Mouse (Mus musculus): ENCODE measurements around the gene Mypop.

The Mypop gene

DNA sequence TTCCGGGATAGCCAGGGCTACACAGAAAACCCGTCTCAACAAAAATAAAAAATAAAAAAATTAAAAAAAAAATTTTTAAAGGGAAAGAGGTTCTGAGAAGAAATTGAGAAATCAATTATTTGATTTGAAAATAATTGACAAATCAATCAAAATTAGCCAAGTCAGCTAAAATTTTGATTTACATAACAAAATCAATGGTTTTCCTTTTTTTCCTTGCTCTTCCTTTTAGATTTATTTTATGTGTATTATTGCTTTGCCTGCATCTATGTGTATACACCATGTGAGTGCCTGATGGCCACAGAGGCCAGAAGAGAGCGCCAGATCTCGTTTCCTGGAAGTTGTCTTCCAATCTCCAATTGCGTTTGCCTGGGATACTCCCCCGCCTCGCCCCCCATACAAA, 26.9 kb downstream of the Mypop start:
- DNase-seq (ENCODE audit: low spot score in 2 of 2): no peak

- DNase-seq (ENCODE audit: low spot score in 2 of 2): no peak
Measured at GRCm38 (mm10) chr7:19021048-19021447, 30.0 kb downstream of the Mypop start.

- no peak for DNase-seq (ENCODE audit: low spot score in 2 of 2)
Measured at GRCm38 (mm10) chr7:19022189-19022958, 31.3 kb downstream of the Mypop start.

GRCm38 (mm10) chr7:19023357-19023814, 32.3 kb downstream of the Mypop start, which contains the start of gene Foxa3:
TSS of gene Foxa3 (minus strand) at chr7:19023538.
- DNase-seq (ENCODE audit: low spot score in 2 of 2): peak in 1 of 2 experiments; percentile 28

- DNase-seq (ENCODE audit: low spot score in 2 of 2): peak; percentile 92 to 96
Measured at GRCm38 (mm10) chr7:19024096-19024506, 33.1 kb downstream of the Mypop start, which contains the start of gene Sympk. TSS of gene Sympk (plus strand) at chr7:19024377.

- DNase-seq (ENCODE audit: low spot score in 2 of 2): no peak
Measured at GRCm38 (mm10) chr7:19024581-19025255, 33.7 kb downstream of the Mypop start.

GRCm38 (mm10) chr7:19028067-19028466, 37.0 kb downstream of the Mypop start:
- no peak for DNase-seq (ENCODE audit: low spot score in 2 of 2)

DNA sequence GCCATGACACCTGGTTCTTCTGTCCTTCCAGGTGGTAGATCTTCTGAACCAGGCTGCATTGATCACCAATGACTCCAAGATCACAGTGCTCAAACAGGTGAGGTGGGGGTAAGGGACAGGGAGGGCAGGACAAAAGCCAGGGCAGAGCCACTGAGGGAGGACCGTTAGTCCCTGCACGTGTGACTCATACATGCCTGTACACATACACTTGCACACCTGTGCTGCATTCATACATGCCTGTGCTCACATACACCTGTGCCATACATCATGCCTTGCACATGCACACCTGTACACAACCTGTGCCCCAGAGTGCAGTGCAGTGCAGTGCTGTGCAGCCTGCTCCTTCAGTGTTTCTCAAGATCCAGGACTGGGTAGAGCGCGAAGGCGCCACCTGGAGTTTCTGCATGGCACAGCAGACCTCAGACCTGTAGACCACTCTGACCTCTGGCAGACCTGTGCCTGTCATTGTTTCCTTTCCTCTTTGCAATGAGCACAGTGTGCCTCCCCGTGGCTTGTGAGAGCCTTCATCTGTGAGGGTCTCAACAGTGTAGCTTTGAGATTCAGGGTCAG, 38.1 kb downstream of the Mypop start:
- DNase-seq (ENCODE audit: low spot score in 2 of 2): peak in 1 of 2 experiments; percentile 38

GRCm38 (mm10) chr7:19031641-19032040, 40.6 kb downstream of the Mypop start:
- no peak for DNase-seq (ENCODE audit: low spot score in 2 of 2)

DNA sequence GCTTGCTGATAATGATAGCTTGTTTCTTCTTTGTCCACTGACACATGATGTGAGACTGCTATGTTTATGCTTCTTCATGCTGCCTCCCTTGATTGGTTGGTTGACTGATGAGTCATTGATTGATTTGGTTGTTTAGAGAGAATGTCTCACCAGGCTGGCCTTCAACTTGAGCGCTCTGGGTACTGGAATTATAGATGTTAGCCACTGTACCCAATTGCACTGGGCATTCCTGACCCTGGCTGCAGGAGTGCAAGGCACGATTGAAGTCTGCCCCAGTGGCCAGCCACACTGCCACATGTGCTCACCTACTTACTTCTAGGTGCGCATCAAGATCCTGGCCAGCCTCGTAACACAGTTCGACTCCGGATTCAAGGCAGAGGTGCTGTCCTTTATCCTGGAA, 53.6 kb downstream of the Mypop start:
- no peak for DNase-seq (ENCODE audit: low spot score in 2 of 2)

DNA sequence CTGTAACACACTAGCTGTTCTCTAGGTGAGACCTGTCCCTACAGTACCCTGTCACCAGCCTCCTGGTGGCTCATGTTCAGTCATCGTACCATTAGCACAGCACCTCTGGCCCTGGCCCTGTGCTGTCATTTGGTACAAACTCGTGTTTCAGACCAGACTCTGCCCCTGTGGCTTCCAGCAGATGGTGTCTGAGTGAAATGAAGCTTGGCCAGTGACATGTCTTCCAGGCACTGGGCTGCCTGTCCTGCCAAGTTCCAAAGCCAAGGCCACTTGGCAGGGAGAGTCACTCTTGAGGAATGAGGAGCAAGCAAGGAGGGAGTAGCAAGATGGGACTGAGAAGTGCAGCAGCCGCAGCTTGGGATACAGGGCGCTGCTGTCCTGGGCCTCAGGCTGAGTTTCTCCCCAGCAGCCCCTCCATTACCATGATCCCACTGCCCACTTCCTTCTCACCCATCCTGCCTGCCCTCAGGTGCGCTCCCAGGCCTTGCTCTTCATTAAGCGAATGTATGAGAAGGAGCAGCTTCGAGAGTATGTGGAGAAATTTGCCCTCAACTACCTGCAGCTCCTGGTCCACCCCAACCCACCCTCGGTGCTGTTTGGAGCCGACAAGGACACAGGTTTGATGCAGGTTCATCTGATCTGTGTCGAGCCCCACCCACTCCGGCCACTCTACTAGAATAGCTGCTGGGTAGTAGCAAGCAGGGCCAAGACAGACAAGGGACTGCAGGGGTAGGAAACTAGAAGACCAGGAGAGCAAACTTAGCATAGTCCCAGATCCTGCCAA, 55.4 kb downstream of the Mypop start:
- peak in 1 of 2 experiments; percentile 22 for DNase-seq (ENCODE audit: low spot score in 2 of 2)

DNA sequence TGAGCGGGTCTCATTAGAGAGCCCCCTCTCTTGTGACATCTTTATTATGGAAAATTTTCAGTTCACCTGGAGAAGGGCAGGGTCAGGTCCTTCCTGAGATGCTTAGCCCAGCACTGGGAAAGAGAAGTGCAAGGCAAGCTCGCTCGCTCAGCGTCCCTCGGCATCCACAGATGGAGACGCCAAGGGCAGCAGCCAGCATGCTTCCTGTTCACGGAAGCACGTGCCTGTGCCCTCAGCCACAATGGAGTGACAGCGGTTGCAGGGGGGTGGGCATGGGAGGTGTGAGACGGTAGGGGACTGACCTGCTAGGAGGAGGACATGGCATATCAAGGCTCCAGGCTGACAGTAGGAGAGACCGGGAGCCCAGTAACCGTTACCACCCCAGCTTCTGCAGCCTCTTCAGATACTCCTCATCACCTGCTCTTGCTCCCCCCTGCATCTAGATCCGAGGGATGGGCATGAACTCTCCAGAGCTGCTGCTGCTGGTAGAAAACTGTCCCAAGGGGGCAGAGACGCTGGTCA, 57.0 kb downstream of the Mypop start:
- DNase-seq (ENCODE audit: low spot score in 2 of 2): no peak

- DNase-seq (ENCODE audit: low spot score in 2 of 2): no peak
Measured at GRCm38 (mm10) chr7:19049252-19049651, 58.2 kb downstream of the Mypop start.

DNA sequence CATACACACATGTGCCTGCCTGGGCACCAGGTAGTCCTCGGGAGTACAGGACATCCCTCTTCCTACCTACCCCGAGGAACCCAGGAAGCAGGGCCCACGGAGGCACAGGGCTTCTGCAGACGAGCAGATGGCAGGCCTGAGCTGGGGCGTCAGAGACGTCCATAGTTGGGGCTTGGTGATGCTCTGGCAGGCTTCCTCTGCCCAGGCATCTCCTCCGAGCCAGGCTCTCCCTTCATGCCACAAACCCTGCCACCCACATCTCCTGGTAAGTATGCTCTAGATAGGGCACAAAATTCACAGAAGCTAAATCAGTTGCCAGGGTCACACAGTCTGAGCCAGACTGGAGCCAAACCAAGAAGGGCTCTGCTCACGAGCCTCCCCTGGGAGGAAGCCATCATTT, 59.1 kb downstream of the Mypop start:
- DNase-seq (ENCODE audit: low spot score in 2 of 2): no peak

DNA sequence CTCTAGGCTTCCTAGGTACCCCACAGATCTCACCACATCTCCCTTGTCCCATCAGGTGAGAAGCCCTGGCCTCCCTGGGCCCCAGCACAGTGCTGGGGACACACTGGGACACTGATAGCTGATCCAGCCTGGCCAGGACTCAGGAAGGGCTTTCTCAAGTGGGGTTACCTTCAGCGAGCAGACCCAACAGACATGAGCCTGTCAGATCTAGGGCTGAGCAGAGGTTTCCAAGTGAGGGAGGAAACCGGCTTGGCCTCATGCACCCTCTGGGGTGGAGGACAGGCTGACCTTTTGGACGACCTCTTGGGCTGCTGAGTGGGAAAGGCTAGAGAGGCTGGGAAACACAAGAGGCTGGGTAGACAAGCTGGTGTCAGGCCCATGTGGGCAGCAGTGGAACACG, 60.1 kb downstream of the Mypop start:
- no peak for DNase-seq (ENCODE audit: low spot score in 2 of 2)
